Mouse (Mus musculus) stomach, embryonic 15.5 days (tissue): Measurements from ENCODE around the gene Pcgf2. TPM values are rescaled to one million over a fixed set of nuclear protein-coding genes. Genes with fewer than 3 reads are reported as not detected.

Source experiments
- ATAC-seq: fragments of 200-750 bp; cut with Nextera tagmentation; 2 replicates; pipeline ENCODE4 v1.8.0; 2017; ENCODE audit warnings: low read depth, moderate number of reproducible peaks, moderate TSS enrichment; ENCODE audit not compliant: insufficient read depth, low FRiP score
- H3K27ac ChIP-seq: fragments of 300-500 bp; sonication (generic); 2 replicates; pipeline ENCODE4 v1.5.1; 2015; ENCODE audit warnings: mild to moderate bottlenecking, inconsistent platforms
- H3K27me3 ChIP-seq: fragments of 300-500 bp; sonication (generic); replicated peaks from 2 replicates; pipeline ENCODE4 v1.6.1; 2015; ENCODE audit warnings: inconsistent platforms
- H3K36me3 ChIP-seq: fragments of 300-500 bp; sonication (generic); 2 replicates; pipeline ENCODE4 v1.6.1; 2015; ENCODE audit warnings: inconsistent platforms
- H3K4me1 ChIP-seq: fragments of 300-500 bp; sonication (generic); 2 replicates; pipeline ENCODE4 v1.6.1; 2015; ENCODE audit warnings: inconsistent platforms
- H3K4me2 ChIP-seq: fragments of 300-500 bp; sonication (generic); 2 replicates; pipeline ENCODE4 v1.6.1; 2015; ENCODE audit warnings: mild to moderate bottlenecking, inconsistent platforms
- H3K4me3 ChIP-seq: fragments of 300-500 bp; sonication (generic); replicated peaks from 2 replicates; pipeline ENCODE4 v1.5.1; 2015; ENCODE audit warnings: inconsistent platforms
- H3K9ac ChIP-seq: fragments of 300-500 bp; sonication (generic); 2 replicates; pipeline ENCODE4 v1.6.1; 2015; ENCODE audit warnings: inconsistent platforms
- H3K9me3 ChIP-seq: fragments of 300-500 bp; sonication (generic); 2 replicates; pipeline ENCODE4 v1.6.1; 2016; ENCODE audit warnings: inconsistent platforms
- WGBS: fragments of 180-500 bp; shearing (Covaris S2); methylation state at CpG from one replicate; pipeline ENCODE4 v1.1.7; 2015; 5-methylcytosine and 5-hydroxymethylcytosine counted together
- polyA plus RNA-seq: library from polyadenylated mRNA; unstranded; fragments of >200 nt; fragmentation: Nextera tagmentation; extraction: Ambion mirVana; gene quantifications from 2 replicates; pipeline ENCODE4 v1.2.1, GENCODE M21; 2015

Gene Pcgf2
- polyA plus RNA-seq: 12.1 and 13.6 TPM in 2 replicates

- Histone ChIP-seq H3K9me3 (no peaks in the 10 kb centered on the region), H3K27ac (peak within 1 kb of the TSS; percentile 99), H3K36me3 (no peaks in the 10 kb centered on the region), H3K4me2 (peak within 1 kb of the TSS; percentile 92), H3K9ac (peak within 1 kb of the TSS; percentile 82), H3K4me1 (peaks cover 52% of the 10 kb centered on the region), H3K4me3 (peak within 1 kb of the TSS; percentile 89), H3K27me3 (no peaks in the 10 kb centered on the region)
- under 1% methylated on average over 85 of the region's 85 CpGs for WGBS
- ATAC-seq: 0 out of 2 replicates have a peak, but pooled peaks have one; percentile 6
Measured at GRCm38 (mm10) chr11:97700003-97700745, at the start of gene Pcgf2. TSS of gene Pcgf2 (minus strand) at chr11:97700497.

- no peak for ATAC-seq
- H3K27me3 ChIP-seq: no peaks in the 10 kb centered on the region
Measured at GRCm38 (mm10) chr11:97748496-97748895, 48.2 kb upstream of the Pcgf2 start.

GRCm38 (mm10) chr11:97747773-97748172 is 47.5 kb upstream of the Pcgf2 start:
- H3K9ac ChIP-seq: no peak overlapping the region
- no peaks in the 10 kb centered on the region for H3K27me3 ChIP-seq
- ATAC-seq: no peak
- peaks cover 36% of the 10 kb centered on the region for H3K36me3 ChIP-seq
- H3K9me3 ChIP-seq: no peaks in the 10 kb centered on the region
- H3K4me1 ChIP-seq: peaks cover 9% of the 10 kb centered on the region
- 76% methylated on average over 8 of the region's 8 CpGs for WGBS
- H3K27ac ChIP-seq: no peak overlapping the region
- H3K4me3 ChIP-seq: no peak overlapping the region
- H3K4me2 ChIP-seq: no peak overlapping the region

More at GRCm38 (mm10) chr11:97748496-97748895, 48.2 kb upstream of the Pcgf2 start:
- Histone ChIP-seq H3K4me1 (peaks cover 1% of the 10 kb centered on the region; the same call in 1 of the 2 replicates), H3K36me3 (peaks cover 43% of the 10 kb centered on the region), H3K27ac (no peak overlapping the region), H3K9ac (no peak overlapping the region), H3K4me2 (no peak overlapping the region), H3K9me3 (no peaks in the 10 kb centered on the region), H3K4me3 (no peak overlapping the region)
- 82% methylated on average over 5 of the region's 5 CpGs for WGBS

- H3K9ac ChIP-seq: no peak overlapping the region
- 9% methylated on average over 13 of the region's 13 CpGs for WGBS
- no peak for ATAC-seq
Measured at GRCm38 (mm10) chr11:97745331-97745721, 45.0 kb upstream of the Pcgf2 start.

GRCm38 (mm10) chr11:97744718-97745330 is 44.5 kb upstream of the Pcgf2 start:
- H3K9ac ChIP-seq: peak overlapping the region; percentile 73; the same call in 1 of the 2 replicates
- WGBS: 1% methylated on average over 46 of the region's 57 CpGs

More at GRCm38 (mm10) chr11:97745331-97745721, 45.0 kb upstream of the Pcgf2 start:
- Histone ChIP-seq H3K4me3 (peak overlapping the region; percentile 88), H3K4me2 (peak overlapping the region; percentile 54), H3K27ac (no peak overlapping the region), H3K9me3 (no peaks in the 10 kb centered on the region), H3K36me3 (peaks cover 21% of the 10 kb centered on the region), H3K4me1 (peaks cover 10% of the 10 kb centered on the region), H3K27me3 (no peaks in the 10 kb centered on the region)

GRCm38 (mm10) chr11:97744063-97744717 is 43.9 kb upstream of the Pcgf2 start, which contains the start of gene Pip4k2b:
TSS of gene Pip4k2b (minus strand) at chr11:97744704.
- Histone ChIP-seq H3K4me1 (peaks cover 15% of the 10 kb centered on the region), H3K27me3 (no peaks in the 10 kb centered on the region), H3K36me3 (peaks cover 18% of the 10 kb centered on the region; the same call in 1 of the 2 replicates), H3K9me3 (no peaks in the 10 kb centered on the region), H3K4me3 (peak within 1 kb of the TSS; percentile 88), H3K9ac (peak within 1 kb of the TSS; percentile 77), H3K4me2 (peak within 1 kb of the TSS; percentile 70), H3K27ac (peak within 1 kb of the TSS; percentile 95)
- 0 out of 2 replicates have a peak, but pooled peaks have one; percentile 12 for ATAC-seq
- under 1% methylated on average over 63 of the region's 63 CpGs for WGBS

More at GRCm38 (mm10) chr11:97744718-97745330, 44.5 kb upstream of the Pcgf2 start:
- Histone ChIP-seq H3K27ac (peak overlapping the region; percentile 95), H3K4me2 (peak overlapping the region; percentile 54), H3K4me1 (peaks cover 14% of the 10 kb centered on the region), H3K27me3 (no peaks in the 10 kb centered on the region), H3K4me3 (peak overlapping the region; percentile 88), H3K36me3 (peaks cover 18% of the 10 kb centered on the region; the same call in 1 of the 2 replicates), H3K9me3 (no peaks in the 10 kb centered on the region)
- peak; percentile 96 for ATAC-seq

- Histone ChIP-seq H3K27ac (0 out of 2 replicates have a peak overlapping the region, but pooled peaks have one; percentile 83), H3K27me3 (no peaks in the 10 kb centered on the region), H3K9me3 (no peaks in the 10 kb centered on the region), H3K4me1 (peaks cover 15% of the 10 kb centered on the region), H3K4me3 (peak overlapping the region; percentile 88), H3K4me2 (peak overlapping the region; percentile 70), H3K36me3 (peaks cover 16% of the 10 kb centered on the region; the same call in 1 of the 2 replicates), H3K9ac (peak overlapping the region; percentile 77; the same call in 1 of the 2 replicates)
- ATAC-seq: no peak
- WGBS: 12% methylated on average over 9 of the region's 9 CpGs
Measured at GRCm38 (mm10) chr11:97743423-97743822, 43.1 kb upstream of the Pcgf2 start.

- Histone ChIP-seq H3K4me1 (peaks cover 19% of the 10 kb centered on the region), H3K4me2 (peak overlapping the region; percentile 70), H3K27me3 (no peaks in the 10 kb centered on the region), H3K27ac (no peak overlapping the region), H3K4me3 (no peak overlapping the region), H3K36me3 (peaks cover 7% of the 10 kb centered on the region; the same call in 1 of the 2 replicates), H3K9me3 (no peaks in the 10 kb centered on the region), H3K9ac (no peak overlapping the region)
- WGBS: 77% methylated on average over 9 of the region's 9 CpGs
- no peak for ATAC-seq
Measured at GRCm38 (mm10) chr11:97742591-97742990, 42.3 kb upstream of the Pcgf2 start.

GRCm38 (mm10) chr11:97742157-97742556 is 41.9 kb upstream of the Pcgf2 start:
- Histone ChIP-seq H3K36me3 (peaks cover 4% of the 10 kb centered on the region; the same call in 1 of the 2 replicates), H3K27me3 (no peaks in the 10 kb centered on the region), H3K9ac (no peak overlapping the region), H3K4me3 (no peak overlapping the region), H3K4me2 (peak overlapping the region; percentile 70; the same call in 1 of the 2 replicates), H3K4me1 (peaks cover 20% of the 10 kb centered on the region), H3K27ac (no peak overlapping the region), H3K9me3 (no peaks in the 10 kb centered on the region)
- WGBS: 94% methylated on average over 5 of the region's 5 CpGs
- no peak for ATAC-seq

GRCm38 (mm10) chr11:97740190-97740589 is 39.9 kb upstream of the Pcgf2 start:
- WGBS: 43% methylated on average over 7 of the region's 7 CpGs

GRCm38 (mm10) chr11:97739155-97739554 is 38.9 kb upstream of the Pcgf2 start:
- Histone ChIP-seq H3K27me3 (no peaks in the 10 kb centered on the region), H3K9me3 (no peaks in the 10 kb centered on the region), H3K4me1 (peaks cover 20% of the 10 kb centered on the region), H3K4me3 (no peak overlapping the region), H3K9ac (no peak overlapping the region), H3K36me3 (no peaks in the 10 kb centered on the region), H3K4me2 (no peak overlapping the region), H3K27ac (no peak overlapping the region)
- ATAC-seq: no peak
- 90% methylated on average over 3 of the region's 3 CpGs for WGBS

More at GRCm38 (mm10) chr11:97740190-97740589, 39.9 kb upstream of the Pcgf2 start:
- H3K4me3 ChIP-seq: no peak overlapping the region
- no peak overlapping the region for H3K4me2 ChIP-seq
- peaks cover 20% of the 10 kb centered on the region for H3K4me1 ChIP-seq
- no peaks in the 10 kb centered on the region for H3K9me3 ChIP-seq
- no peaks in the 10 kb centered on the region for H3K36me3 ChIP-seq
- H3K27ac ChIP-seq: no peak overlapping the region
- no peak for ATAC-seq
- no peak overlapping the region for H3K9ac ChIP-seq
- no peaks in the 10 kb centered on the region for H3K27me3 ChIP-seq
